Mouse (Mus musculus): Measurements from ENCODE around the gene Ush1c. TPM values are rescaled to one million over a fixed set of nuclear protein-coding genes. Genes with fewer than 3 reads are reported as not detected.

Gene Ush1c
- total and polyA plus RNA-seq, 3 experiments, result not detected

DNA sequence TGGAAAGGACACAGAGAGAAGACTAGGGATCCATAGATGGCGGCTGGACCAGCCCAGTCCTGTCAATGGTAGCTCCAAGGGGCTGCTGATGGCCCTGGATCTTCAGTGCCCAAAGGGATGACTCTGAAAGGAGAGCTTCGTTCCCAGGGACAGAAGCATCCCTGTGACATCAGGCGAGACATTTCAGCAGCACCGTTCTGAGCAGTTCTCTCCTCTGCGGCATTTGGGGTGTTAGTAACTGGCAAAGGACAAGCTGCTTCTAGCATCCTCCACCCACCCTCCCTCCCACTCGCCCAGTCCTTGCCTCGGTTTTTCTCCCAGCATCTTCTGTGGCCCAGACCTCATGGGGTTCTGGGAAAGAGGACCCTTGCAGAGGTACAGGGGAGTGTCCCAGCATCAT, 44.0 kb upstream of the Ush1c start:
- DNase-seq (ENCODE audit: extremely low read depth), result no peak
- dilution Hi-C loops (cut with MboI; ENCODE audit: extremely low pct_ligation_motif_present, extremely low pct_unique_long_range_greater_than_20kb, low sequenced_read_pairs), result no loop called here
- H3K27me3 ChIP-seq (replicated peaks), result peaks cover 72% of the 10 kb centered on the region
- TF ChIP-seq TCF12 (IDR thresholded peaks at IDR 0.05; ENCODE audit: low read depth, low read length) (no peak), USF1 (IDR thresholded peaks at IDR 0.05; ENCODE audit: low read depth, low read length) (no peak), MAZ (IDR thresholded peaks at IDR 0.05; ENCODE audit: low read depth, low read length) (no peak), EP300 (IDR thresholded peaks at IDR 0.05; ENCODE audit: low read length) (no peak), USF2 (conservative IDR thresholded peaks at IDR 0.05; ENCODE audit: low read depth, low read length) (no peak), MAFK (IDR thresholded peaks at IDR 0.05; ENCODE audit: insufficient replicate concordance, low read length) (no peak), MXI1 (IDR thresholded peaks at IDR 0.05; ENCODE audit: low read depth, low read length) (no peak), SIN3A (IDR thresholded peaks at IDR 0.05; ENCODE audit: low read length) (no peak), CTCF (conservative IDR thresholded peaks at IDR 0.05 in 1 of 2, IDR thresholded peaks at IDR 0.05 in 1 of 2; ENCODE audit: low read depth in 2 of 2, low read length in 2 of 2) (no peak), UBTF (IDR thresholded peaks at IDR 0.05; ENCODE audit: low read depth, low read length) (no peak), MYC (IDR thresholded peaks at IDR 0.05; ENCODE audit: low read depth, low read length) (no peak), PAX5 (IDR thresholded peaks at IDR 0.05; ENCODE audit: low read length) (no peak), HCFC1 (IDR thresholded peaks at IDR 0.05; ENCODE audit: low read depth, low read length) (no peak)
- H3K36me3 ChIP-seq (replicated peaks in 1 of 2; ENCODE audit: control insufficient read depth in 1 of 2, insufficient read depth in 1 of 2, low read length in 1 of 2), result no peaks in the 10 kb centered on the region
- H3K4me1 ChIP-seq (ENCODE audit: control insufficient read depth in 1 of 2, insufficient read depth in 2 of 2), result no peaks in the 10 kb centered on the region
- no peak overlapping the region for H3K27ac ChIP-seq (ENCODE audit: insufficient read depth, low read depth)
- H3K9ac ChIP-seq (ENCODE audit: insufficient read depth, low read depth), result no peak overlapping the region
- no peak overlapping the region for H3K4me2 ChIP-seq (ENCODE audit: insufficient read depth, low read depth, poor library complexity, severe bottlenecking)
- no peaks in the 10 kb centered on the region for H3K79me2 ChIP-seq (replicated peaks; ENCODE audit: control insufficient read depth, extremely low read depth, insufficient read depth, poor library complexity, severe bottlenecking)
- in situ Hi-C loops (cut with MboI; ENCODE audit: low pct_ligation_motif_present, low pct_unique_long_range_greater_than_20kb, low sequenced_read_pairs), result no loop called here
- H3K9me3 ChIP-seq (replicated peaks; ENCODE audit: low read length), result no peaks in the 10 kb centered on the region
- no peak overlapping the region for H3K4me3 ChIP-seq (replicated peaks in 1 of 3; ENCODE audit: low read depth in 2 of 3, low read length in 2 of 3, poor library complexity in 1 of 3)

GRCm38 (mm10) chr7:46280896-46281295, 42.6 kb upstream of the Ush1c start:
- no peak overlapping the region for H3K4me3 ChIP-seq (replicated peaks in 1 of 3; ENCODE audit: low read depth in 2 of 3, low read length in 2 of 3, poor library complexity in 1 of 3)
- H3K9ac ChIP-seq (ENCODE audit: insufficient read depth, low read depth), result no peak overlapping the region
- no peak overlapping the region for H3K27ac ChIP-seq (ENCODE audit: insufficient read depth, low read depth)
- in situ Hi-C loops (cut with MboI; ENCODE audit: low pct_ligation_motif_present, low pct_unique_long_range_greater_than_20kb, low sequenced_read_pairs) (no loop called here), dilution Hi-C loops (cut with MboI; ENCODE audit: extremely low pct_ligation_motif_present, extremely low pct_unique_long_range_greater_than_20kb, low sequenced_read_pairs) (no loop called here)
- no peaks in the 10 kb centered on the region for H3K9me3 ChIP-seq (replicated peaks; ENCODE audit: low read length)
- peaks cover 74% of the 10 kb centered on the region for H3K27me3 ChIP-seq (replicated peaks)
- DNase-seq (ENCODE audit: extremely low read depth), result no peak
- H3K79me2 ChIP-seq (replicated peaks; ENCODE audit: control insufficient read depth, extremely low read depth, insufficient read depth, poor library complexity, severe bottlenecking), result no peaks in the 10 kb centered on the region
- no peak overlapping the region for H3K4me2 ChIP-seq (ENCODE audit: insufficient read depth, low read depth, poor library complexity, severe bottlenecking)
- no peak for TF ChIP-seq ZNF384 (IDR thresholded peaks at IDR 0.05; ENCODE audit: low read depth, low read length)
- TF ChIP-seq RAD21 (IDR thresholded peaks at IDR 0.05; ENCODE audit: low read depth, low read length), result no peak
- no peak for TF ChIP-seq USF1 (IDR thresholded peaks at IDR 0.05; ENCODE audit: low read depth, low read length)
- no peak for TF ChIP-seq ETS1 (conservative IDR thresholded peaks at IDR 0.05; ENCODE audit: low read depth, low read length)
- TF ChIP-seq GABPA (IDR thresholded peaks at IDR 0.05; ENCODE audit: insufficient replicate concordance, low read depth, low read length), result no peak
- TF ChIP-seq KAT2A (IDR thresholded peaks at IDR 0.05; ENCODE audit: insufficient replicate concordance, low read length), result no peak
- TF ChIP-seq MAFK (IDR thresholded peaks at IDR 0.05; ENCODE audit: insufficient replicate concordance, low read length), result no peak
- no peak for TF ChIP-seq POLR2AphosphoS2 (IDR thresholded peaks at IDR 0.05; ENCODE audit: low read depth, low read length)
- no peak for TF ChIP-seq TBP (conservative IDR thresholded peaks at IDR 0.05; ENCODE audit: low read depth, low read length)
- TF ChIP-seq POLR2A (IDR thresholded peaks at IDR 0.05; ENCODE audit: low read depth, low read length), result no peak
- TF ChIP-seq NELFE (IDR thresholded peaks at IDR 0.05; ENCODE audit: low read depth, low read length), result no peak
- TF ChIP-seq USF2 (conservative IDR thresholded peaks at IDR 0.05; ENCODE audit: low read depth, low read length), result no peak
- TF ChIP-seq JUND (conservative IDR thresholded peaks at IDR 0.05; ENCODE audit: low read depth, low read length), result no peak
- TF ChIP-seq MEF2A (IDR thresholded peaks at IDR 0.05; ENCODE audit: borderline replicate concordance, low read depth, low read length), result no peak
- no peak for TF ChIP-seq PAX5 (IDR thresholded peaks at IDR 0.05; ENCODE audit: low read length)
- no peak for TF ChIP-seq SMC3 (IDR thresholded peaks at IDR 0.05; ENCODE audit: low read depth, low read length)
- TF ChIP-seq EP300 (IDR thresholded peaks at IDR 0.05; ENCODE audit: low read length), result no peak
- TF ChIP-seq BHLHE40 (IDR thresholded peaks at IDR 0.05; ENCODE audit: low read depth, low read length), result no peak
- no peak for TF ChIP-seq MAX (IDR thresholded peaks at IDR 0.05; ENCODE audit: low read length)
- H3K4me1 ChIP-seq (ENCODE audit: control insufficient read depth in 1 of 2, insufficient read depth in 2 of 2), result no peaks in the 10 kb centered on the region
- H3K36me3 ChIP-seq (replicated peaks in 1 of 2; ENCODE audit: control insufficient read depth in 1 of 2, insufficient read depth in 1 of 2, low read length in 1 of 2), result no peaks in the 10 kb centered on the region

Data from CH12.LX (cell line).